Mouse (Mus musculus): ENCODE measurements around the gene Tex28. TPM values are rescaled to one million over a fixed set of nuclear protein-coding genes. Genes with fewer than 3 reads are reported as not detected.
"Not testable (repeated sequence)": the region's sequence is repeated elsewhere in the genome, so short reads cannot be mapped to it uniquely, and the experiment has no call there.

Gene Tex28
- polyA plus RNA-seq (2017; shearing (Covaris generic)) = not detected

DNA sequence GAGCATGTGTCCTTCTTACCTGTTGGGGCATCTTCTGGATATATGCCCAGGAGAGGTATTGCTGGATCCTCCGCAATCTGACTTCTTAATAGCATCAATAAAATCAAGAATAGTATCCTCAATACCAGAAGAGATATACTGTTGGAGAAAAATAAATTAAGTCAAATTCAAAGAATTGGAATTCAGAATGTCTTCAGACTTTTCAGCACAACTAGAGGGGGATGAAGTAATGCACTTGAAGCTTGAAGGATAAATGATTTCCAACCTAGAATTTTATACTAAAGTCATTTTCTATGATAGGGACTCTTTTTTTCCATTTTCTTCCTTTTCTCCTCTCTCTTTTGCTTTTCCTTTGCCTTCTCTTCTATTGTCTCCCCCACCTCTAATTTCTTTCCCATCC lies at the start of gene Tex28:
Gene Tex28 (minus strand): TSS at position 101 of the 400 bp plus-strand sequence.
- no peak for ATAC-seq

DNA sequence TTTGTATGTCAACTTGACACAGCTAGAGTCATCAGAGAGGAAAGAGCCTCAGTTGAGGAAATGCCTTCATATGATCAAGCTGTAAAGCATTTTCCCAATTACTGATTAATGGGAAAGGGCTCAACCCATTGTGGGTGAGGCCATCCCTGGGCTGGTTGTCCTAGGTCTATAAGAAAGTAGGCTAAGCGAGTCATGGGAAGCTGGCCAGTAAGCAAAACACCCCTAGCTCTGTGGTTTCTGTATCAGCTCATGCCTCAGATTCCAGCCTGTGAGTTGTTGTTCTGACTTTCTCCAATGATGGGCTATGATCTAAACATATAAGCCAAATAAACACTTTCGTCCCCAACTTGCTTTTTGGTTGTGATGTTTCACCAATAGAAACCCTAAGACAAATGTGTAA lies 35.9 kb upstream of the Tex28 start:
- ATAC-seq = no peak

DNA sequence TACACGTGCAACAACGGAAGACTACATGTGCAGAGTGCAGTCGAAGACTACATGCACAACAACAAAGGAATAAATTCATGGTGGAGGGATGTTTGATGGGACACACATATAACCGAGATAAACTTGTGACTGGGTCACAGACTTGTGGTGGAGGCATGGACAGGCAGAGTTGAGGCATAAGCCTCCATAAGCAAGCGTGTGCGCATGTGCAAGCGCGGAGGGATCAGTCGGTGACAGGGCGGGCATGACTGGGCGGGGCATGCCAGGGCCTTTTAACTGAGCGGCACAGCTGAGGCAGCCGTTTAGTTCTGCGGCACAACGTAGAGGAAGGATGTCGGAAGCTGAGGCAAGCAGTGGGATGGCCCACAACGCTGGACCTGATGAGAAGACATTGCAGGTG lies 9.3 kb upstream of the Tex28 start, which contains the start of gene Tktl1:
Gene Tktl1 (plus strand): TSS at position 301 of the 400 bp plus-strand sequence.
- ATAC-seq = no peak

DNA sequence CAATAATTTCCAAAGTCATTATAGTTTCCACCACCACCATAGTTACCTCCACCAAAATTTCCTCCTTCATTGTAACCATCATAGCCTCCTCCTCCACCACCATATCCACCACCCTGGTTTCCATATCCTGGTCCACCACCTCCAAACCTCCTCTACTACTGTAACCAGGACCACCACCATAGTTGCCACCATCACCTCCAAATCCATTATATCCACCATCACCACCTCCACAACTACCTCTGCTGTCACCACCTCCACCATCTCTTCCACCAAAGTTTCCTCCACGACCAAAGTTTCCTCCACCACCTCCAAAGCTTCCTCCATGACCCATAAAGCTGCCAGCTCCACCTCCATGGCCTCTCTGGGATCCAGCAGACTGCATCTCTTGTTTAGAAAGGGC lies 32.4 kb downstream of the Tex28 start, which contains the start of gene Mecp2:
Gene Mecp2 (minus strand): TSS at position 101 of the 400 bp plus-strand sequence.
- ATAC-seq = not testable (repeated sequence)

DNA sequence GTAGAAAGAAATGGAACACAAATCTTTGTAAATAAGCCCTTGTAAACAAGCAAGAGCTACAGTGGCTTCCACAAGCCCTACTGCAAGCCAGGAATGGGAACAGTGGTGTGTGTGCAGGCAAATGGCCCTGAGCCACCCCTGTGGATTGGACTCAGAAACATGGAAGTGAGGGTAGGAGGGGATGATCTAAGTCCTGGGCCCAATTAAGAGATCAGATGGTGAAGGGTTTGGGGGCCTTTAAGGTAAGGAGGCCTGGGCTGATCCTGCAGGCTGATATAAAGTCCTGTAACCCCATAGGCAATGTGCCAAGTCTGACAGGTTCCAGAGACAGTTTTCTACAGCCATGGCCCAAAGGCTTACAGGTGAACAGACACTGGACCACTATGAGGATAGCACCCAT lies 40.5 kb downstream of the Tex28 start, which contains the start of gene Opn1mw:
Gene Opn1mw (plus strand): TSS at position 301 of the 400 bp plus-strand sequence.
- no peak for ATAC-seq

DNA sequence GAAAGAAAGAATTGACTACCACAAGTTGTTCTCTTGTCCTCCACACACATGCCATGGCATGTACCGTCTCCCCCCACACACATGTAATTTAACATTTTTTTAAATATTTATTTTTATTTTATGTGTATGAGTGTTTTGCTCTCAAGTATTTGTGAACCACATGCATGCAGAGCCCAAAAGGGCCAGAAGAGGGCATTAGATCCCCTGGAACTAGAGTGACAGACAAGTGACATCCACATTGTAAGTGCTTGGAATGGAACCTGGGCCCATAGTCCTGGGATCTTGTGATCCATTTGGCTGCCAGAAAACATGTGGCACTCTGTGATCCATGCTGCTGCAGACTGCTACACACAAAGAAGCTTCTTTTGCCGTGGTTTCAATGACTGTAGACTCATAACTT lies 42.7 kb downstream of the Tex28 start:
- no peak for ATAC-seq

DNA sequence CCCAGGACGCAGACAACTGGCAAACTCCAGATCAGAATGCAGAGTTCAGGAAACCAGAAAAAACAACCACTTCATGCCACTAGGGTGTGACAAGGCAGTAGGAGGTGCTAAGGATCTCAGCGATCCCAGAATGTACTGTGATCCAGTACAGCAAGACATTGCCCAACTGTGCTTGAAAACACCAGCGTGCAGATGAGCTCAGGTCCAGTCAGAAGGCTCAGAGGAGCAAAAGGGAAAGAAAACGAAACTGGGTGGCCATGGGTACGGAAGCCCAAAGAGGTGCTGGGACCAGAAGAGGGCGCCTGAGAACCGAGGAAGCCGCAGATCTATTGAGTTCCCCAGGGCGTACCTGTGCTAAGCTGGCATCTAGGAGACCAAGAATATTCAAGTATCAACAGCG lies 52.1 kb downstream of the Tex28 start:
- peak; percentile 87 for ATAC-seq

DNA sequence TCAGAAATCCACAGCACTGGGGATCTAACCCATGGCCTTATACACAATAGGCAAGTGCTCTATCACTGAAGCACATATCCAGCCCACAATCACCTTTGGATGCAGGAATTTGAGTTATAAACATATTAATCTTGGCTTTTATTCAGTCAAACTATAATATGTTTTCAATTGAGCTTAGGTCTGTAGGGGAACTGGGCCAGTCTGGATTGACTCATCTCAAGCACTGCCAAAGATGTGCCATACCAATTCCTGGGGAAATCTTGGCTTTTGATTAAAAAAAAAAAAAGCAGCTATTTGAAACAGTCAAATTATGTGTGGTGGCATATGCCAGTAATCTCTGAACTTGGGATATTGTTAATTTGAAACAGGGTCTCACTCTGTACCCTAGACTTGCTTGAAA lies 53.6 kb downstream of the Tex28 start:
- no peak for ATAC-seq

DNA sequence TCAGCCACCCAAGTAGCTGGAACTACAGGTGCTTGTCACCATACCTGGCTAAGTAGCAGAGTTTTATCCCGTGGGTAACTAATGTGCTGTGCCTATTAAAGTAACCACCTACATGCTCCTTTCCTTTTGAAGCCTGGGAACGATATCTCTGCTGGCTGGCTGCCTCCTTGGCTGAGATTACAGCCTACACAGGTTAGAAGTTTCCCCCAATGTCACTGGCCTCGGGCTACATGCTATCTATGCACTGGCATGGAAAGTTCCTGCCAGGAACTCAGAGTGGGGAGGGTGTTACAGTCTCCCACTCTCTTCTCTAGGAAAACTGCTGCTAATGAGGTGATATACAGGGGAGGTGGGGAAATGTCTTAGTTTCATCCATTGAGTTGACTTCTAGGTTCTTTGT lies 58.9 kb downstream of the Tex28 start:
- no peak for ATAC-seq

DNA sequence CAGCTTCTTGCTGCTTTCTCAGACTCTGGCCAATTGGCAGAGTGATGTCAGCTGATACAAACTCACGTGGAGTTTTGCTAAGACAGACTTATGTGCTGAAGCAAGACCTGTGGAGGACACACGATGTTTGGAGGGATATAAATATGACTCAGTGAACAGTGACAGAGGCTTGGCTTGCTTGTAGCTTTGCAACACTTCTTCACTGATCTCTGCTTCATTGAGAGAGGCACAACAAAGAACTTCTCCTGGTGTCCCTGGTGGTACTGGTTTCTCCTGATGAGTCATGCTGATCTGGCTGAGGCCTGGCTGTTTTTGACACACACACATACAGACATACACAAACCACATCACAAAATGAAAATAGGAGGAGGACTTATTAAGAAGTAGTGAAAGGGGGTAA lies 61.7 kb downstream of the Tex28 start:
- no peak for ATAC-seq

DNA sequence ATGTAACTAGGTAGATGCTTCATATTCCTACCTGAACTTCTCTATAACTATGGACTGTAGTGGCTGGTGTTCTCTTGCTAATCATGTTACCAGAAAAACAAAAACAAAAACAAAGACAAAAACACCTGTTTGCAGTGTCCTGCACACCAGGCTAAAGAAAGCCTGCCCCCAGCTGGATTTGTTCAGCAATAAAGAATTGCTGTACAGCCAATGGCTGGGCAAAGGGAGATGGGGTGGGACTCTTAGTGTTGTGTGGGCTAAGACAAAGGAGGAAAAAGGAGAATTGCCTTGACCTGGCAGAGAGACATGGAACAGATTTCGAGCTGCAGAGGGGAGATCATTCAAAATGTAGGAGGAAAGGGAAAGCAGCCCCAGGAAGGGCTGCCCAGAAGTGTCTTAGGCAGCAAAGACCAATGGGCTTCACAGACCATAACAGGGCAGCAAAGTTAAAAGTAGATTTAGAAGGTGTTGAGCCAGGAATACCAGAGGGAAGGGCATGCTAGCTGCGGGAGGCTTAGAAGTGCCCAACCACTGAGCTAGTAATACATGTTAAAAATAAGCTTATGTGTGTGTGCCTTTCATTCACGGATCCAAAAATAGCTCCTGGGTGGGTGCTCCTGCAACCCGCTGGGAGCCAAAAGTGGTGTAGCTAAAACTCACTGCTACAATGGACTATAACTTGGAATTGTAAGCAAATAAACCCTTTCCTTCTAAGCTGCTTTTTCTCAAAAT lies 64.0 kb downstream of the Tex28 start:
- ATAC-seq = no peak

Other genes starting within 250 kb of the Tex28 start
- 100 to 1,000 TPM; 114 to 148 (median 147) TPM for gene Arhgap4, start 246.0 kb downstream of the Tex28 start, polyA plus RNA-seq (2017; shearing (Covaris generic))
- 100 to 1,000 TPM; 173 to 214 (median 188) TPM for gene Naa10, start 245.9 kb downstream of the Tex28 start, polyA plus RNA-seq (2017; shearing (Covaris generic))
- gene Renbp, start 237.0 kb downstream of the Tex28 start, polyA plus RNA-seq (2017; shearing (Covaris generic)) = 10 to 100 TPM in 1 of 3 experiments, 1 to 10 TPM in 2; 4.2 to 10.0 (median 6.5) TPM
- 10 to 100 TPM; 35.4 to 39.1 (median 37.1) TPM for gene Hcfc1, start 201.5 kb downstream of the Tex28 start, polyA plus RNA-seq (2017; shearing (Covaris generic))
- gene Irak1, start 143.9 kb downstream of the Tex28 start, polyA plus RNA-seq (2017; shearing (Covaris generic)) = 10 to 100 TPM; 21.3 to 32.3 (median 27.2) TPM
- not detected for gene Opn1mw, start 40.4 kb downstream of the Tex28 start, polyA plus RNA-seq (2017; shearing (Covaris generic))
- gene Mecp2, start 32.5 kb downstream of the Tex28 start, polyA plus RNA-seq (2017; shearing (Covaris generic)) = 10 to 100 TPM; 11.5 to 22.5 (median 20.6) TPM
- gene Tktl1, start 9.4 kb upstream of the Tex28 start, polyA plus RNA-seq (2017; shearing (Covaris generic)) = 1 to 10 TPM; 3.3 to 4.3 (median 4.0) TPM
- 100 to 1,000 TPM; 222 to 338 (median 279) TPM for gene Flna, start 82.0 kb upstream of the Tex28 start, polyA plus RNA-seq (2017; shearing (Covaris generic))
- 10 to 100 TPM; 22.4 to 91.9 (median 32.8) TPM for gene Emd, start 86.8 kb upstream of the Tex28 start, polyA plus RNA-seq (2017; shearing (Covaris generic))
- 1,000 to 10,000 TPM in 1 of 3 experiments, 100 to 1,000 TPM in 2; 478 to 1,649 (median 679) TPM for gene Rpl10, start 103.0 kb upstream of the Tex28 start, polyA plus RNA-seq (2017; shearing (Covaris generic))
- gene Taz, start 114.1 kb upstream of the Tex28 start, polyA plus RNA-seq (2017; shearing (Covaris generic)) = 10 to 100 TPM; 28.8 to 66.0 (median 58.8) TPM
- 10 to 100 TPM; 17.0 to 35.0 (median 23.7) TPM for gene Dnase1l1, start 114.5 kb upstream of the Tex28 start, polyA plus RNA-seq (2017; shearing (Covaris generic))
- 100 to 1,000 TPM; 130 to 165 (median 156) TPM for gene Atp6ap1, start 129.3 kb upstream of the Tex28 start, polyA plus RNA-seq (2017; shearing (Covaris generic))
- gene Gdi1, start 137.2 kb upstream of the Tex28 start, polyA plus RNA-seq (2017; shearing (Covaris generic)) = 100 to 1,000 TPM; 167 to 342 (median 246) TPM
- 10 to 100 TPM; 54.7 to 72.5 (median 72.5) TPM for gene Fam50a, start 145.2 kb upstream of the Tex28 start, polyA plus RNA-seq (2017; shearing (Covaris generic))
- gene Plxna3, start 161.2 kb upstream of the Tex28 start, polyA plus RNA-seq (2017; shearing (Covaris generic)) = 1 to 10 TPM; 1.6 to 6.5 (median 4.6) TPM
- gene Lage3, start 185.8 kb upstream of the Tex28 start, polyA plus RNA-seq (2017; shearing (Covaris generic)) = 10 to 100 TPM; 70.0 to 79.0 (median 77.5) TPM
- gene Ubl4a, start 205.4 kb upstream of the Tex28 start, polyA plus RNA-seq (2017; shearing (Covaris generic)) = 10 to 100 TPM; 40.7 to 90.2 (median 68.6) TPM
- gene Slc10a3, start 205.5 kb upstream of the Tex28 start, polyA plus RNA-seq (2017; shearing (Covaris generic)) = 10 to 100 TPM; 18.1 to 31.3 (median 27.1) TPM
- gene Fam3a, start 225.4 kb upstream of the Tex28 start, polyA plus RNA-seq (2017; shearing (Covaris generic)) = 10 to 100 TPM; 15.0 to 30.8 (median 30.5) TPM
- 10 to 100 TPM; 34.9 to 43.6 (median 39.3) TPM for gene Ikbkg, start 225.5 kb upstream of the Tex28 start, polyA plus RNA-seq (2017; shearing (Covaris generic))